Mouse (Mus musculus) thymus, postnatal 4 days (tissue): ENCODE data around the gene Rnaseh2b.

Experiments used
- DNase-seq: peaks from one replicate; pipeline ENCODE4 v3.0.0; 2021

The Rnaseh2b gene

GRCm38 (mm10) chr14:62292488-62293339 is at the start of gene Rnaseh2b, which contains the start of gene Dleu7:
Gene Rnaseh2b (plus strand): TSS chr14:62292589.
Gene Dleu7 (minus strand): TSS chr14:62293047.
- peak; percentile 77 for DNase-seq

- no peak for DNase-seq
Measured at GRCm38 (mm10) chr14:62243530-62243929, 48.9 kb upstream of the Rnaseh2b start.

DNA sequence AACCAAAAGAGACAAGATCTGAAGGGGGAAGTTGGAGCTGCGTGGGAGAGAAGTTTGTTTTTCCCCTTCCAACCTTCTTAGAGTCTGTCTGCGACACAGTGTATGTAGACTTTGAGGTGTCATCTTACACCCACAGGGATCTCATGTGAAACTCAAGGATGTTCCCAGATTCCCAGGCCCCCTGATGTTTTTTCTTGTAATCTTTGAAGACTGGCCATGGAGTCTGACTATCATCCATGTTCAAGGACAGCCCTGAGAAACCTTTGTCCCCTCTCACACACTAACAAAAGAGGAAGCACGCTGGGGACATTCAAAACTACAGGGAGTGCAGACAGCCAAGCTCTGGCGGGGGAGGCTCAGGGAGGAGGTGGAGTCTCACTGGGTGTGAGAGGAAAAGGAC is 46.8 kb upstream of the Rnaseh2b start:
- DNase-seq: no peak

GRCm38 (mm10) chr14:62248345-62248744 is 44.0 kb upstream of the Rnaseh2b start:
- no peak for DNase-seq

GRCm38 (mm10) chr14:62248796-62249195 is 43.6 kb upstream of the Rnaseh2b start:
- DNase-seq: no peak

DNA sequence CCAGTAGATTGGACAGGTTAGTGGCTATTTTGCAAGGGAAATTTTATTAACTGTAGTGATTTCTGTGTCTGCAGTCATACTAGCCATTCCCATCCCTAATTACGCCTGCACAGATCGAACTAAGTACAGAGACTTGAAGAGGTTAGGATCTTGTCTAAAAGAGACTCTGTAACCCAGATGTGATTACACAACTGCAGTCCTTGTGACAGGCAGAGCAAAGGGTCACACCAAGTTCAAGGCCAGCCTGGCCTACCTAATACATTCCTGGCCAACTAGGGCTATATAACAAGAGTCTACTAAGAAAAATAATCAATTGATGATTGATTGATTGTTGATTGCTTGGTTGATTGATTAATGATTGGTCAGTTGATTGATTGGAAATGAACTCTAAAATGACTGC is 43.1 kb upstream of the Rnaseh2b start:
- DNase-seq: no peak

- no peak for DNase-seq
Measured at GRCm38 (mm10) chr14:62250046-62250445, 42.3 kb upstream of the Rnaseh2b start.

DNA sequence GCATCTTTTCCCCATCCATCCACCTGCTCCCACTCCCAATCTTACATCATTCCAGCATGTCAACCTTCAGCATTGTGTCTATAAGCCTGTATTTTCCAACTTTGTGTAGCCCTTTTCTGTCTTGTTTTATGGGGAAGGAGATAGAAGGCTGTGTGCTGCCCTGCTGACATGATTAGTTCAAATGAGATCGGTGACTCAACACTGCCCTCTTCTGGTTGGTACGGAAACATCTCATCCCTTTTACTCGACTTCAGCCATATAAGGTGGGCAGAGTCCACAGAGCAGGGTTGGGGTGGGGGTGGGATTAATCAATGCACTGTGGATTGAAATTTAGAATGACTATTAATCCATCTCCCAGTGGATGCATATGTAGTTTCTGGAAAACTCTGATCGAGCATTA is 40.4 kb upstream of the Rnaseh2b start:
- peak; percentile 57 for DNase-seq

- DNase-seq: no peak
Measured at GRCm38 (mm10) chr14:62254371-62254770, 38.0 kb upstream of the Rnaseh2b start.

DNA sequence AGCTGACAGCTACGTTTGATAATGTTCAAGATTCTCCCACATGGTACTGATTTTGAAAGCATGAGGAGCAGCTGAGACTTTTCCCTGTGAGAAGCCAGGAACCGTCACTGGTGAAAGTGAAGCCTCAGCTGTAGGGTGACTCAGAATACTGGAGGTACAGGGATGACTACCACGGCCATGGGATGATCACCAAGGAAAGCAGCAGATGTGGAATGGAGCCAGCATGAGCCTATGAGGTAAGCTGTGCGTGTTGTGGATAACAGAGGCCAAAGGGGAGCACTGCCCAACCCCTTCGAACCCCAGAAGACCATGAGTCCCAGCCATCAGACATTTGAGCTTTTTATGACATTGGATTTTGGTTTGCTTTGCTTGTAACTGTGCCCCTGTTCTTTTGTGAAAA is 36.3 kb upstream of the Rnaseh2b start:
- no peak for DNase-seq

DNA sequence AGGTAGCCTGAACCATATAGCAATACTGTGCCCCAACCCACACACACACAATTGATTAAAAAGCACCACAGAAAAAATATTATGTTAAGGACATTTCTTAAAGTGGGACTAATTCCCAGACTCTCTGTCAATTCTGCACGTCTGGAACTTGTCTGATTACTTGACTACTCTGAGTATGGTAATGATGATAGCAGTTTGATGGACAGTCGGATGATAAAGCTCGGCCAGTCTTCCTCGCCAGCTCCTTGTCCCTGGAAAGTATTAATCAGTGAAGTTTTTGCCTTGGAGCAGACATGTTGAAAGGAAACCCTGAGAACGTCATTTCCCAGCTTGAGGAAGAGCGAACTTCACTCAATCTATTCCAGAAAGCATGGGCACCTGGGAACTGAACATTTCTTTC is 34.3 kb upstream of the Rnaseh2b start:
- DNase-seq: no peak

GRCm38 (mm10) chr14:62258978-62259536 is 33.3 kb upstream of the Rnaseh2b start:
- DNase-seq: peak; percentile 25

- no peak for DNase-seq
Measured at GRCm38 (mm10) chr14:62270698-62271396, 21.5 kb upstream of the Rnaseh2b start.

GRCm38 (mm10) chr14:62273604-62274003 is 18.8 kb upstream of the Rnaseh2b start:
- DNase-seq: no peak

DNA sequence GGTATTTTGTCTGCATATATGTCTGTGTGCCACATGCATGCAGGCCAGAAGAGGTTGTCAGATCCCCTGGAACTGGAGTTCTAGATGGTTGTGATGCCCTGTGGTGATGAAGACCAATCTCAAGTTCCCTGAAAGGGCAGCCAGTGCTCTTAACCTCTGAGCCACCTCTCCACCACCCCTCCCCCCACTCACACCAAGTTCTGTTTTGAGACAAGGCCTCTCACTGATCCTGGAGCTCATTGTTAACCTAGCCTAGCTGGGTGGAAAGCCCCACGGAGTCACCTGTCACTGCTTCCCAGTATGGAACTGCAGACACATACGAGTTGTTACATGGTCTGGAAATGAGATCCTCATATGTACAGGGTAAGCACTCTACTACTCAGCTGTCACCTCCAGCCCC is 9.4 kb upstream of the Rnaseh2b start:
- no peak for DNase-seq

DNA sequence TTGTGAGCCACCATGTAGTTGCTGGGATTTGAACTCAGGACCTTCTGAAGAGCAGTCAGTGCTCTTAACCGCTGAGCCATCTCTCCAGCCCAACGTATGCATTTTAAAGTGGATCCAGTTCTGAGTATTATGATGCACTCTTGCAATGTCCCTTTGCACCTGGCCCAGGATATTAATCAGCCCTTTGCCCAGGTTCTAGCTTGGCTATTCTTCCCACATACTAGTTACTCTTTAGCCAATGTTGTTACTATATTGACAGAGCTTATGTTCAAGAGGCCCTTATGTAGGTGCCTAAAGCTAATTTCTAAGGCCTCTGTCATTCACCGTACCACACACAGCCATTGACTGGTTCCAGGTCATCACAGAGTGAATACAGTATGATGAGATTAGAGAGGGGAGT is 3.7 kb upstream of the Rnaseh2b start:
- no peak for DNase-seq

- DNase-seq: no peak
Measured at GRCm38 (mm10) chr14:62291406-62291987, 892 bp upstream of the Rnaseh2b start.

DNA sequence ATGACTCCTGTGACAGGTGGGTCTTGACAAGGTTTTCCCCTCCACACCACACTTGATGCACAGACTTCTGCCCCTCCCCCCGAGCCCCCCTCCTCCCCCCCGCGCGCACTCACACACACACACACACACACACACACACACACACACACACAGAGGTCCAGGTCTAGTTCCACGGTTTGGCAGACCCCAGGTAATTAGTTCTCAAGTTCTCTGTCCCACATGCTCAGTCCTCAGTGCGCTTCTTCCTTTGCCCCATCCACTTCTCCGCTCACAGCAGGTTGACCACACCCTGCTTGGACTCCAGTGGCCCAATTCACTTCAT is 262 bp upstream of the Rnaseh2b start:
- no peak for DNase-seq

DNA sequence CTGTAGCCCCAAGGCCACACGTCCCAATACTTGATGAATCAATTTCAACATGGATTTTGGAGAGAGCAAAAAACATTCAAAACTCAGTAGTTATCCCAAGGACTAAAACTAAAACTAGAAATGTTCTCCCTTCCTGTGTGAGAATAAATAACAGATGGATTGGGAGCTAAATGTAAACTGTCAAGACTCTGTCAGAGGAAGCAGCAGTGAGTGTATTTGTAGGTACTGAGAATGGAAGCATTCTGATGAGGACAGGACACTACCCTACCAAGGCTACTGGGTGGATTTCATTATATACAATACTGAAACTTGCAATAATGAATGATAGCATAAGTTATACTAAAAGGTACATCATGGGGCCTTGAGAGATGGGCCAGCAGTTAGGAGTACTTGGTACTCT is 6.4 kb downstream of the Rnaseh2b start:
- DNase-seq: no peak

DNA sequence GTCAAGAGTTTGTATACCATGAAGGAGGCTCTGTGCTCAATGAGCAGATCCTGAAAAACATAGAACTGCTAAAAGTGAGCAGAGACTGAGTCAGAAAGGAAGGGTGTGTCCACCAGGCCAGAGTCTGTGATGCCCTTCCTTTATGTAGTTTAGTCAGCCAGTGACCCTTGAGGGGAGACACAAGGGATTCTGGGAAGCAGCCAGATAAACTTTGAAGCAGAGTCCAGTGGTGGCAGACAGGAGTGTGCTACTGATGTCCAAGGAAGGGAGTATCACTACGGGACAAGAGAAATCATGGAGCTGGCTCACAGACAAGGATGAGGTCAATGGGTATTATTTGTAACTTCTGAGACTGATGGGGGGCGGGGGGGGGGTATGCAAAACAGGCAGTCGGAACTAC is 7.6 kb downstream of the Rnaseh2b start:
- DNase-seq: no peak

GRCm38 (mm10) chr14:62307555-62307954 is 15.2 kb downstream of the Rnaseh2b start:
- DNase-seq: no peak

DNA sequence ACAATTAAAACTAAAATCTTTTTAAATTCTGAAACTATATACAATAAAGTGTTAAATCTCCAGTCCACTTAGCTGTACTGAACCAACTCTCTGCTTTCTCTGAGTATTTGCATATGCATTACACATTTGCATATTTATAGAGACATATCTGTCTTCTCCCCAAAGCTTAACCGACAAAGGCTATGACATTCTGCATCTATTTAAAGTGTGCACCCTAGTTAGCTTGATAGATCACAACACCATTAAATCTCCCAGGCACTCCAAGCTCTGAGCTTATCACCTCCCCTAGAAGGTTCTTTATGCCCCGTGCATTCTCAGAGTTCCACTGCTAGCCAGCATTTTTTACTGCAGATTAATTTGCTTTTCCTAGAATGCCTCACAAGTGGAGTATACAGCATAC is 16.6 kb downstream of the Rnaseh2b start:
- no peak for DNase-seq

DNA sequence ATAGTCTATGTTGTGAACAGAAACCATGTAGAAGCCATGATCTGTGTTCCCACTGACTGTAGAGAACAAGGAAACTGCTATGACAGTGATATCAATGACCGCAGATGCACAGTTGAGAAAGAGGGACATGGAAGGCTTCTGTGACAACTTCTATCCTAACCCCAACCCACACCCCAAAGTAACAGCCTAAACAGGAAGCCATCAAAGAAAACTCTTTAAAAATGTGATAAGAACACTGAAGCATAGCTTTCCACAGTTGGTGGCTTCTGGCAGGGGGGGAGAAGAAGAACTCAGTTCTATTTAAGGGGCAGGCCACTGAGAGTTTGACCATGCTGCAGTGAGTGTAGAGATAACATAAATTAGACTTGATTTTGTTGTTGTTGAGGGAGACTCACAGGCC is 19.3 kb downstream of the Rnaseh2b start:
- no peak for DNase-seq
